Mouse (Mus musculus) lung, postnatal 10 days (tissue): ENCODE data around the gene Gm20521.
A peak's percentile ranks its signal among the peaks of the same experiment; 100 is the strongest.

ENCODE experiments used
- DNase-seq: peaks from one replicate; pipeline ENCODE4 v3.0.0; 2021

The Gm20521 gene

DNA sequence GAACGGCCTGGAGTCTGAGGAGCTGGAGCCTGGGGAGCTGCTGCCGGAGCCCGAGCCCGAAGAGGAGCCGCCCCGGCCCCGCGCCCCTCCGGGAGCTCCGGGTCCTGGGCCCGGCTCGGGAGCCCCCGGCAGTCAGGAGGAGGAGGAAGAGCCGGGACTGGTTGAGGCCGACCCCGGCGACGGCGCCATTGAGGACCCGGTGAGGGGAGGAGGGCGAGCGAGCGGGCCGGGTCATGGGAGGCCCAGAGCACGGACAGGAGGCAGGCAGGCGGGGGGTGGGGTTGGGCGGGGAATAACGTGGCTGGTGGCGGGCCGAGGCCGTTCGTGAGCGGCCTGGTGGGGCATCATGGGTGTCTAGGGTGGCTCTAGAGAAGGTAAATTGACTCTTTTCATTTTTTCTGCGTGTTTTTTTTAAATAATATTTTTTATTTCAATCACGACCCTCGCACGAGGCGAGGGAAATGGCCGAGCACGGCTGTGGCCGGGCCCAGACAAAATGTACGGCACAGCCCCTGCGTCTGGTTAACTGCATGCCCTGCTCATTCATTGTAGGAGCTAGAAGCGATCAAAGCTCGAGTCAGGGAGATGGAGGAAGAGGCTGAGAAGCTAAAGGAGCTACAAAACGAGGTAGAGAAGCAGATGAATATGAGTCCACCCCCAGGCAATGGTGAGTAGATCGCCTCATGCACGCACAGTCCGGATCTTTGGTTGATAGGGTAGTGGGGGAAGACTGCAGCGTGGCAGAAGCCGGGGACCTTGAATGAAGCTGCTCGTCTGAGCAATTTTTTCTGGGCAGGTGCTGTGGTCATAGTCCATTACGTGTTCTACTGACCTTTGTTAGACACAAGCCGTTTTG lies 11.3 kb downstream of the Gm20521 start:
- DNase-seq, result peak; percentile 67

DNA sequence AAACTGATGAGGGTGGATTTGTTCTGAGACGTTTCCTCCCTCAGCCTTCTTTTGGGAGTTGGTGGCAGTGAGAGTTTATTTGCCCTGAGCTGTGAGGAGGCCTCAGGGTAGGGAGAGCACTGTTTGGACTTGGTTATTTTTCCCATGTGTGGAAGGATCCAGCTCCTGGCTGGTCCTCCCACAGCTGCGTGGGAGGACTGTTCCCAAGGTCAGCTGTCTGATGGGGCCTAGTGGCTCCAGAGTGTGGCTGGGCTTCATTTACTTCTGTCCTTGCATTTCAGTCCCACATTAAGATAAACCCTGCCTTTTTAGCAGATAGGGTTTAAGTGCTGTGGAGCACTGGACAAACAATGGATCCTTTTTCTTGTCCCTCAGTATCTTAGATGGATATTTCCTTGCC lies 14.2 kb downstream of the Gm20521 start:
- DNase-seq, result no peak

- peak; percentile 86 for DNase-seq
Observed at GRCm38 (mm10) chr14:54900383-54900782, 17.1 kb downstream of the Gm20521 start.

DNA sequence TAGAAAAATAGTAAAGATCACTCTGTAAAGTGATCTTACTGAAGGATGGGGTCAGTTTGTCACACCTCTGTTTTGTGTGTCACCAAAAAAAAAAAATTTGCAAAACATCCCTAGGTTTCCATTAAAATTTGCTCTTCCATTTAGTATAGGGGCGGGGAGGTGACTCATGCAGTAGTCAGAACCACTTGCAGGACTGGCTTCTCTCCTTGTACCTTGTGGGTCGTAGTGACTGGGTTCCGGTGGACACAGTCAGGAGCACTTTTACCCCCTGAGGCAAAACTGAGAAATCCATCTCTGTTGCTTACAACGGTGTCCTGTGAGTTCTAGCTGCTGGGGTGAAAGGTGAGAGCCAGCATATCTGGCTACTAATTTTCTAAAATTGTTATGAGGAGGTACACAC lies 20.4 kb downstream of the Gm20521 start:
- no peak for DNase-seq

DNA sequence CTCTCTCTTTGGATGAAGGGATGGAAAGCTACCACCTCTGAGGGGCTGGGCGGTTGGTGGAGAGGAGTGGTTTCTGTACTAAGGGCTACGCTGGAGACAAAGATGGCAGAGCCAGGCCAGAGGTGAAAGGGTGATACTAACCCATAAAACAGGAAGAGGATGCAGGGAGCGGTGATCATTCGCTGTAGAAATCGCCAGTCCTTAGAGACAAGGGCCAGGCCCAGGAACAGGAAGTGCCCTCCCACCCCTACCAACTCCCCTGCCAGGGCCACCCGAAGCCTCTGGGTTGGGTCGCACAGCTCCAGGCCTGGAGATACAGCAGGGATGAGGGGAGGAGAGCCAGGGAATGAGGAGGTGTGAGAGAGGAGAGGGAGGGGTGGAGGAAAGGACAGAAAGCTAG lies 25.4 kb downstream of the Gm20521 start:
- no peak for DNase-seq

GRCm38 (mm10) chr14:54912109-54912850 lies 29.0 kb downstream of the Gm20521 start:
- DNase-seq, result peak; percentile 24

- peak; percentile 82 for DNase-seq
Observed at GRCm38 (mm10) chr14:54912886-54913285, 29.6 kb downstream of the Gm20521 start, which contains the start of gene Slc22a17. TSS of gene Slc22a17 (minus strand) at chr14:54913132.

DNA sequence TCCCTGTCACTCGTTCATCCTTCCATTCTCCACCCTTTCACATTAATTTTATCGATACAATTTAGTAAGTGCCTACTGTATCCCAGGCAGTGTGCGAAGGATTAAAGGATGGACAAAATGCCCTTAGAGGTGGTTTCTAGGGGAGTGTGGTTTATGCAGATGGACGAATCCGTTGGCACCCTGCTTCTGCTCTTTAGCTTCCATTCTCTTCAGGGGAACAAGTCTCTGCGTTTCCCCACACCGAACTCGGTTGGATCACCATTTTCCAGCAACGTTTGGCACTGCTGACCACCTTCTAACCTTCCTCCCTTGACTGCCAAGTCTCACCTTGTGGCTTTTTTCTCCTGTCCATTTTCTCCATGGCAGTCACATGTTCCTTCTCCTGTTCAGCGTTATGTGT lies 30.1 kb downstream of the Gm20521 start:
- DNase-seq, result no peak

- no peak for DNase-seq
Observed at GRCm38 (mm10) chr14:54920076-54920685, 36.9 kb downstream of the Gm20521 start.

DNA sequence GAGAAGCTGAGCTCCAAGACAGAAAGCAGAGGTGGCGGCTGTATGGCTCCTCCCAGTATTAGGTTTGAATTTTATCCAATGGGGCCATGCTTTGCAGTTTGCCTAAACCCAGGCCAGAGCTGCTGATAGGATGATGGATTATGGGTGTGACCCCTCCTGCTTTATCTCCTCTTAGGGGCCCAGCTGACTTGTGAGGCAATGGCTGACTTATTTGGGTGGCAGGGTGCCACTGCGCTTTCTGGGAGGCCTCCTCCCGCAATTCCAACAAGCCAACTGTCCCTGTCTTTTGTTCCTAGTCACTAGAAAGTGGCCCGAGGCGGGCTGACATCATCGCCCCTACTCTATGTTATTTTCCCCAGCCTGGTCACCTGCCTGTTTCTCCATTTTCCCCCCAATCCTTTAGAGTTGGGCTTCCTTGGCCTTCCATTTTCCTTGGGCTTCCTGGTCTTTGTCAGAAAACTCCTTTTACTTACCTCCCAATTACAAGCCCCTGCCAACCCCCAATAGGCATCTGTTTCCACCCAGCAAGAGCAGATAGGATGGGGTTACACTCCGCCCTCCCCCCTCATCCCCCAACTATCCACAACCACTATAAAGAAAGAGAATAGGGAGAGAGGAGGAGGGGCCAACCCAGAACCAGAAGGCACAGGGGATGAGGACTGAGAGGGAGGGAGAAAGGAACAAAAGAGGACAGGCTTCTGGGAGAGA lies 41.6 kb downstream of the Gm20521 start:
- peak; percentile 67 for DNase-seq

GRCm38 (mm10) chr14:54925349-54926342 lies 42.4 kb downstream of the Gm20521 start, which contains the start of gene Efs:
TSS of gene Efs (minus strand) at chr14:54926126.
- DNase-seq, result peak; percentile 81

DNA sequence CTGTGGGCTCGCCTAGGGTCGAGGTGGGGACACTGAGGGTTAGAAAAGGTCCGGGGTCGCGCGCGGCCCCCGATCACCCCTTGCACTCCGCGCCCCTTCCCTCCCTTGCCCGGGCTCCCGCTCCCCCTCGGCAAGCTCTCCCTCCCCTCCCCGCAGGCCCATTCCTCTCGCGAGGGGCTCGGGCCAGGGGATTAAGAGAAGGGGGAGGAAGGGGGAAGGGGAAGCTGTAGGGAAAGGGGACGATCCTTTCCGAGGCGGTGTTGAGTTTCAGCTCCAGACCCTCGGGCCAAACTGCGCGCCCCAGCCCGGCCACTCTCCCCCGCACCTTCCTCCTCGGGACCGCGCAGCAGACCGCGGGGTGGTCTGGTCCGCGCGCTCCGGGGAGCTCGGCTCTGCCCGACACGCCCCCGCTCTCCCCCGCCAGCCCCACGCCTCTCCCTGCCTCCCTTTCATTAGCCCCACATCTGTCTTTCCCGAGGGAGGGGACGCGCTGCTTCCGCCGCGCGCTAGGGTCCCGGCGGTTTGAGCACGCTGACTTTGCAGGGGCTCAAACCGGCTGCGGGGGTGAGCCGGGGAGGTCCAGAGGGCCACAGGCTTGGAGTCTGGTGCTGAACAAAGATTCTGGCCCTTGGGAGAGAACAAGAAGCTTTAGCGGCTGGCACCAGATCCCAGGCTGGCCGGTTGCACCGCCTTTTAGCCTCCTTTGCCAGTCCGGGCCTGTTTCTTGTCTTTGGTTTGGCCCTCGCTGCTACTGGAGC lies 43.3 kb downstream of the Gm20521 start:
- DNase-seq, result peak; percentile 74

DNA sequence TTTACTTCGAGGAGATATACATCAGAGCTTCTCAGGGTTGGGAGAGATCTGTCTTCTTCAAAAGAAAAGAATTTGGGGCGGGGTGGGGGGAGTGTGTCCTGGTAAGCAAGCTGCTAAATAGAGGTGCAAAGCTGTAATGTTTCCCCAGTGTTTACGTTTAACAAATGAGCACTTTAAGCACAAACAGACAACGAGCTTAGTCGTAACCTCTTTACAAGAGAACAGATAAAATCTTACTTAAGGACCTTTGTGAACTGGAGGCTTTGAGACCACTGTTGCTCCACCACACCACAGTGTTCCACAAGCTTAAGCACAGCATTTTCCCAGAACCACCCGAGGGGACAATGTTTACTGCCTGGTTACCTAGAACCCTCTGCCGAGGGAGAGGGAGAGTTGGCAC lies 44.1 kb downstream of the Gm20521 start:
- DNase-seq, result no peak

DNA sequence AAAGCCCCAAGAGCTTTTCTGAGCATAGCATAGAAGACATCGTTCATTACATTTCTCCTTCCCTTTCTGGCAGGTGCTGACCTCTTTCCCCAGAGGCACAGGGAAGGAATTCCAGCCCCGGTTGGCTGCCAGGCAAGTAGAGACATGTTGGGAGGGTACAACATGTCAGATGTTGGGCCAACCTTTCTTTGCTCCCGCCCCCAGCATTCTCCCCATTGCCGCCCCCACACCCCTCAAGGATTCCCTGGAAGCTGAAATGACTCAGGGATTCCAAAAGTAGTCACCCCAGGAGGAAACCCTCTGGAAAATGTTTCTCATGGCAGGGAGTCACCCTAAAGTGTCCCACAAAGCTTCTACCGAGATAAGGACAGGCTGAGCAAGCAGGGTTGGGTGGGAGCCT lies 46.6 kb downstream of the Gm20521 start:
- no peak for DNase-seq

DNA sequence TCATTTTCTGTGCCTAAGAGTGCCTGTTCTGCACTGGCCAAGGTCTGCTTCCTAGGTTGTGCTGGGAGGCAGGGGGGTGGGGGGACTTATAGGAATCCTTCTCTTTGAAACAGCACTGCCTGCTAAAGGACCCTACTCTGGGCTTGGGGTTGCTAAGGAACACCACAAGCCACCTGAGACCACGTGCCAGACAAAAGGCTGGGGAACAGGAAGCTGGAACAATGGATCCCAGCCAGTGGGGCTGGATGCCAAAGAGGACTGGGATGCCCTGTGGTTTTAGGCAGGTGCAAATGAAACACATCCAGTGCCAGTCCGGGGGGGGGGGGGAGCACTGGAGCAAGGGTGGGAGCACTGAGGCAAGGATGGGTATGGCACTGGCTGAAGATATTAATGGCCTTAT lies 47.2 kb downstream of the Gm20521 start:
- DNase-seq, result peak; percentile 31

DNA sequence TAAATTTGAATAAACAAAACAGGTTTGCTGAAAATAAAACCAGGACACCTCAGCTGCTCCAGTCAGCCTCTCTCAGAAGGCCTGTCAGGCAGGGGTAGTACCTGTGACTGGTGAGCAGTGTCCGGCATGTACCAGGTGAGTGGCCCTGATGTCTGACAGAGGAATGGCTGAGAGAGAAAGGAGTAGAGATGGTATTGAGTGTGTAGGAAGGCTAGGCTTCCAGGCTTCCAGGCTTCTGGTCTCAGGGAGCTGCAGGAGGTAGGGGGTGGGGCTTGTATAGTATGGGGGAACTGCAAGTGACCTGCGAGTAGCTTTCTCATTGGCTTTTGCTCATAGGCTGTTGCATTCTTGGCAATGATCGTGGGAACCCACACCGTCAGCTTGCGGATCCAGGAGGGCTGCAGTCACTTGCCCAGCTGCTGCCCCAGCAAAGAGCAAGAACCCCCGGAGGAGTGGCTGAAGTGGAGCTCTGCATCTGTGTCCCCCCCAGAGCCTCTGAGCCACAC lies 49.5 kb downstream of the Gm20521 start, which contains the start of gene Il25:
TSS of gene Il25 (plus strand) at position 51 of the 506 bp plus-strand sequence.
- no peak for DNase-seq

DNA sequence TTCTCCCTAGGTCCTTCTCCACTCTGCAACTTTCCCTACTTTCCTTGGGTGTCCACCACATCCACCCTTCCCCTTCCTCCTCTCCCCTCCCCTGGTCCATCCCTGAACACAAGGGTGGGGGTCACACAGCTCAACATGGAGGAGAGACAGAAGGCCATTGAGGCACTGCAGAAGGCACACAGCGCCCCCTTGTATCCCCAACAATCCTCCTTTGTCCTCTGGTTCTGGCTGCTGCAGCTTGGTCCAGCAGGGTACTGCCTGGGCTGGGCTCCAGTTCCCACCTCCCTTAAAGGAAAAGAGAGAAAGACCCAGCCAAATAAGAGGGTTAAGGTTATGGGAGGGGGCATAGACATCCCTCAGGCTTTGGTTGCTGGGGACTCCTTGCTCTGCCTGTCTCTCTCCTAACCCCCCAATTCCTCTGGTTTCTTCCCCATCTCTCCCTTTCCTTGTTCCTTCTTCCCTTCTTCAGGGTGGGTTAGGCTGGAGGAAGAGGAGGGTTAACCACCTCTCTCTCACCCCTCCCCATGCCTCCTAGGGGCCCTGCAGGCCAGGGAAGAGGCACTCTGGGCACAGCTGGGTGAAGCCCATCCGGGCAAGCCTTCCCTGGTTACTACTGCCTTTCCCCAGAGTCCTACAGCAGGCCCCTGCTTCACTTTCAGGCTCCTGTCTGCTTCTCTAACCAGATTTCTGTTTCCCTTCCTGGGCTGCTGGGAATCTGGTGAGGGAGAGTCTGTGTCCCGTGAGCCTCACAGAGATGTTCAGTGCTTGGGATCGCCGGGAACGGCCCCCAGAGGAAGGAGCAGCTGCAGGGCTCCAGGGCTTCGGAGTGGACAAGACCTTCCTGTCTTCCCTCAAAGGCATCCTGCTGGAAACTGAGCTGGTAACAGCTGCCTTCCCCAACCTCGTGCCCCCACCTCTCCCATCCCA lies 52.9 kb downstream of the Gm20521 start, which contains the start of gene Cmtm5:
TSS of gene Cmtm5 (plus strand) at position 358 of the 927 bp plus-strand sequence.
- DNase-seq, result no peak

DNA sequence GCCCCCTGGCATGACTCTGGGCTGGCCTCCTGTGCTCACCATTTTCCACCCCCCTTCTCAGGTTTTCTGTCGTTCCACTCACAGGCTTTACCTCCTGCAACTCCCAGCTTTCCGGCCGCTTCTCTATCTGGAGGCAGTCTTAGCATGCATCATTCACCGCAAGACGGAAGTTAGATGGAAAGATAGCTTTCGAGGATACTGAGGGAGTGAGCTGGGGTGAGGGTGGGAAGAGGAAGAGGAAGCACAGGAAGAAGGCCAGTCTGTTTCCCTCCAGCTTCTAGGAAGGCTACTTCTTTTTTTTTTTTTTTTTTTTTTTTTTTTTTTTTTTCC lies 53.6 kb downstream of the Gm20521 start:
- no peak for DNase-seq
